Mouse (Mus musculus) forebrain, embryonic 14.5 days (tissue): ENCODE results near the gene Scamp2. TPM values are rescaled to one million over a fixed set of nuclear protein-coding genes. Genes with fewer than 3 reads are reported as not detected.

Experiments used
- ATAC-seq: fragments of 200-750 bp; cut with Nextera tagmentation; 2 replicates; pipeline ENCODE4 v1.8.0; 2017; ENCODE audit warnings: mild to moderate bottlenecking, moderate library complexity
- DNase-seq: peaks from one replicate; pipeline ENCODE4 v3.0.0-alpha.2; 2015; ENCODE audit warnings: low spot score
- H3K27ac ChIP-seq: fragments of 300-500 bp; sonication (generic); 2 replicates; pipeline ENCODE4 v1.5.1; 2014; ENCODE audit warnings: low read depth, mild to moderate bottlenecking, control low read depth, low read length, moderate library complexity
- H3K27me3 ChIP-seq: fragments of 300-500 bp; sonication (generic); replicated peaks from 2 replicates; pipeline ENCODE4 v1.6.1; 2014; ENCODE audit warnings: low read length, control low read depth, mixed read lengths; ENCODE audit not compliant: control insufficient read depth, insufficient read depth
- H3K36me3 ChIP-seq: fragments of 300-500 bp; sonication (generic); 2 replicates; pipeline ENCODE4 v1.6.1; 2014; ENCODE audit warnings: low read length, control low read depth; ENCODE audit not compliant: control insufficient read depth, insufficient read depth
- H3K4me1 ChIP-seq: fragments of 300-500 bp; sonication (generic); 2 replicates; pipeline ENCODE4 v1.6.1; 2014; ENCODE audit warnings: antibody characterized with exemption, low read length, control low read depth; ENCODE audit not compliant: control insufficient read depth, insufficient read depth
- H3K4me2 ChIP-seq: fragments of 300-500 bp; sonication (generic); 2 replicates; pipeline ENCODE4 v1.6.1; 2014; ENCODE audit warnings: mild to moderate bottlenecking, control low read depth, low read length
- H3K4me3 ChIP-seq: fragments of 300-500 bp; sonication (generic); 2 replicates; pipeline ENCODE4 v1.5.1; 2014; ENCODE audit warnings: low read depth, low read length, control low read depth
- H3K9ac ChIP-seq: fragments of 300-500 bp; sonication (generic); 2 replicates; pipeline ENCODE4 v1.6.1; 2014; ENCODE audit warnings: mild to moderate bottlenecking, low read length, control low read depth, moderate library complexity
- H3K9me3 ChIP-seq: fragments of 300-500 bp; sonication (generic); replicated peaks from 2 replicates; pipeline ENCODE4 v1.6.1; 2016; ENCODE audit warnings: low read length, control low read depth, mixed read lengths; ENCODE audit not compliant: control insufficient read depth
- WGBS: fragments of 180-500 bp; shearing (Covaris S2); extraction: QIAGEN DNeasy Blood & Tissue Kit; methylation state at CpG from one replicate; pipeline ENCODE4 v1.1.7; 2014; 5-methylcytosine and 5-hydroxymethylcytosine counted together
- polyA plus RNA-seq: library from polyadenylated mRNA; unstranded; fragments of >200 nt; fragmentation: Nextera tagmentation; extraction: Ambion mirVana; gene quantifications from 2 replicates; pipeline ENCODE4 v1.2.1, GENCODE M21; 2014

Gene Scamp2
- polyA plus RNA-seq, 1 experiment from 2014 or later = 55.5 TPM

DNA sequence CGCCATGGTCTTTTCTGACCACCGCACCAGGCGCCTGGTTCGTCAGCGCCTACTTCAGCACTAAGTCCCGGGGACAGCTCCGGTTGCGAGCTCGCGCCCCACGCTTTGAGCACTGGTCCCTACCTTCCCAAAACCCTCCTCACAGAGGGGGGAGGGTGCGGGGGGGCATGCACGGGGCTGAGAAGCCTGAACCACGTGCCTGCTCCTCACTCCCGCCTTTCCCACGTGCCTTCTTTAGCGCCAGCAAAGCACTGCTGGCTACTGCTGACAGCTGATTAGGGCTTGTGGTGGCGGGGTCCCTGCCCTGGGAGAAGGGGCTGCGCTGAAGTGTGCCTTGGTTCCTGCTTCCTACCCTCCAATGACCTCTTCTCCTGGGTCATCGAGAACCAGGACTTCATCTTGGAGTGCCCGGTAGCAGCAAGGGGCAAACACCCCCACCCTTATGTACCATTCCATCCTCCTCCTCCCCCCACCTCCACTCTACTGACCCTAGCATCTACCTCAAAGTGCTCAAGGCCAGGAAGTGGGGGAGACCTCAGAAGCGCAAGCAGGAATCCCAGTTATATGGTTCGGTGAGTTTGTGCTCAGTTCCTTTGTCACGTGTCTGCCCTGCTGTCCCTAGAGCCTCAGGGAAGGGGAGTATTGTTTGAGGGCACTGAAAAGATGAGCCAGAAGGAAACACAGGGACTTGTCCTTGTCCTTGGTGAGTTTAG is 45.6 kb downstream of the Scamp2 start, which contains the start of gene Cplx3:
Gene Cplx3, minus strand, starts transcription at position 143 of the 713 bp plus-strand sequence.
- Histone ChIP-seq H3K4me1 (peaks cover 16% of the 10 kb centered on the region), H3K4me3 (no peak within 1 kb of the TSS), H3K9me3 (no peaks in the 10 kb centered on the region), H3K27me3 (peaks cover 4% of the 10 kb centered on the region; the same call in 1 of the 2 replicates), H3K36me3 (no peaks in the 10 kb centered on the region), H3K9ac (peak within 1 kb of the TSS; percentile 21; the same call in 1 of the 2 replicates), H3K4me2 (peak within 1 kb of the TSS; percentile 32; the same call in 1 of the 2 replicates), H3K27ac (no peak within 1 kb of the TSS)
- WGBS = 4% methylated on average over 24 of the region's 24 CpGs
- DNase-seq (peak; percentile 50), ATAC-seq (peak; percentile 41; the same call in 1 of the 2 replicates)

- Histone ChIP-seq H3K36me3 (no peaks in the 10 kb centered on the region), H3K9me3 (no peaks in the 10 kb centered on the region), H3K4me2 (no peak overlapping the region), H3K4me1 (peaks cover 16% of the 10 kb centered on the region), H3K27ac (no peak overlapping the region), H3K9ac (no peak overlapping the region), H3K4me3 (no peak overlapping the region), H3K27me3 (no peaks in the 10 kb centered on the region; the same call in 1 of the 2 replicates)
- 73% methylated on average over 3 of the region's 3 CpGs for WGBS
- ATAC-seq (no peak), DNase-seq (no peak)
These were observed 49.1 kb downstream of the Scamp2 start for GRCm38 (mm10) chr9:57609803-57610202.

GRCm38 (mm10) chr9:57610359-57610826 is 49.6 kb downstream of the Scamp2 start:
- peaks cover 16% of the 10 kb centered on the region for H3K4me1 ChIP-seq
- no peaks in the 10 kb centered on the region for H3K9me3 ChIP-seq
- H3K27me3 ChIP-seq = no peaks in the 10 kb centered on the region; the same call in 1 of the 2 replicates
- H3K27ac ChIP-seq = no peak overlapping the region; the same call in 1 of the 2 replicates
- H3K4me2 ChIP-seq = no peak overlapping the region
- WGBS = 25% methylated on average over 3 of the region's 3 CpGs
- DNase-seq (peak; percentile 75), ATAC-seq (peak; percentile 61)
- H3K9ac ChIP-seq = no peak overlapping the region
- H3K4me3 ChIP-seq = no peak overlapping the region
- H3K36me3 ChIP-seq = no peaks in the 10 kb centered on the region

DNA sequence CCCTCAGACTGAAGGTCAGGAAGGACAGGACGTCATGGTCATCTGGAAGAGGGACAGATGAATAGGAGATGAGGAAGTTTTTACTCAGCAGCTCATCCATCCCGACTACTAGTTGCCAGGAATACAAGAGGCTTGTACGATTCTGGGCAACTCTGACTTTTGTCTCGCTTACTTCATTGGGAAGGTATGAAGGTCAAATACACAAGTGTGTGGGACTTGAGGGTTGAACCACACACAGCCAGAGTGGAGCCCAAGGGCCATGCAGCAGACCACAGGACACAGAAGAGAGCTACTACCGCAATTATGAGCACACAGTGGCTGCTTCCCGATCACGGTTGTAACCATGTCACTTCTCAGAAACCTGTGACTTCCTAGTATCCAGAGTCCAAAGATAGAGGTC is 51.8 kb downstream of the Scamp2 start:
- no peaks in the 10 kb centered on the region for H3K27me3 ChIP-seq
- 0 out of 2 replicates have a peak, but pooled peaks cover 8% of the 10 kb centered on the region for H3K4me1 ChIP-seq
- H3K9ac ChIP-seq = no peak overlapping the region
- WGBS = 83% methylated on average over 7 of the region's 7 CpGs
- no peak overlapping the region for H3K4me3 ChIP-seq
- no peak overlapping the region for H3K4me2 ChIP-seq
- H3K9me3 ChIP-seq = no peaks in the 10 kb centered on the region
- no peaks in the 10 kb centered on the region for H3K36me3 ChIP-seq
- no peak overlapping the region for H3K27ac ChIP-seq
- ATAC-seq (no peak), DNase-seq (no peak)

DNA sequence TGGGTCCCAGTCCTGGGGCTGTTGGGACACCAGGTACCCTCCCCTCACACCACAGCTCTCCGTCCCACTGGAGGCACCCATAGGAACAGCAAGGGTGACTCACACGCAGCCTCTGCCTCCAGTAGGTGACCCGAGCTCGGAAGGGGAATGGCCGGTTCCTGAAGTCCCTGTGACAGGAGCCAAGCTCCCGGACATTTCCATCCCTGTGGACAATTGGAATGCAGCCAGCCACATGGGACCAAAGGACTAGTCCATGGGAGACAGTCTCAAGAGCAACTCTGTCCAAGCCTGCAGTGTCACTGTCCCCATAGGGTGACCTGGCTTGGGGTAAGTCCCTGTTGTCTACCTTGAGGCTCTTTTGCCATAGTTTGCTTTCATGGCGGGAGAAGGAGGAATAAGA is 53.2 kb downstream of the Scamp2 start:
- no peaks in the 10 kb centered on the region for H3K36me3 ChIP-seq
- no peak overlapping the region for H3K4me2 ChIP-seq
- no peak overlapping the region for H3K9ac ChIP-seq
- H3K4me3 ChIP-seq = no peak overlapping the region
- no peaks in the 10 kb centered on the region for H3K27me3 ChIP-seq
- no peak for ATAC-seq
- DNase-seq = no peak
- H3K4me1 ChIP-seq = 0 out of 2 replicates have a peak, but pooled peaks cover 8% of the 10 kb centered on the region
- 83% methylated on average over 7 of the region's 7 CpGs for WGBS
- no peak overlapping the region for H3K27ac ChIP-seq
- no peaks in the 10 kb centered on the region for H3K9me3 ChIP-seq

- no peak for ATAC-seq
- DNase-seq = no peak
- H3K27me3 ChIP-seq = no peaks in the 10 kb centered on the region
- no peak overlapping the region for H3K9ac ChIP-seq
- H3K4me3 ChIP-seq = no peak overlapping the region
- H3K36me3 ChIP-seq = no peaks in the 10 kb centered on the region
- 83% methylated on average over 4 of the region's 4 CpGs for WGBS
- no peaks in the 10 kb centered on the region for H3K9me3 ChIP-seq
- H3K4me1 ChIP-seq = 0 out of 2 replicates have a peak, but pooled peaks cover 8% of the 10 kb centered on the region
- no peak overlapping the region for H3K4me2 ChIP-seq
- no peak overlapping the region for H3K27ac ChIP-seq
These were observed 54.0 kb downstream of the Scamp2 start for GRCm38 (mm10) chr9:57614786-57615185.

GRCm38 (mm10) chr9:57617556-57618169 is 56.9 kb downstream of the Scamp2 start:
- Histone ChIP-seq H3K36me3 (no peaks in the 10 kb centered on the region), H3K9ac (no peak overlapping the region), H3K27ac (no peak overlapping the region), H3K27me3 (no peaks in the 10 kb centered on the region), H3K9me3 (no peaks in the 10 kb centered on the region), H3K4me1 (no peaks in the 10 kb centered on the region), H3K4me3 (no peak overlapping the region), H3K4me2 (no peak overlapping the region)
- ATAC-seq (no peak), DNase-seq (no peak)
- WGBS = 78% methylated on average over 8 of the region's 8 CpGs

DNA sequence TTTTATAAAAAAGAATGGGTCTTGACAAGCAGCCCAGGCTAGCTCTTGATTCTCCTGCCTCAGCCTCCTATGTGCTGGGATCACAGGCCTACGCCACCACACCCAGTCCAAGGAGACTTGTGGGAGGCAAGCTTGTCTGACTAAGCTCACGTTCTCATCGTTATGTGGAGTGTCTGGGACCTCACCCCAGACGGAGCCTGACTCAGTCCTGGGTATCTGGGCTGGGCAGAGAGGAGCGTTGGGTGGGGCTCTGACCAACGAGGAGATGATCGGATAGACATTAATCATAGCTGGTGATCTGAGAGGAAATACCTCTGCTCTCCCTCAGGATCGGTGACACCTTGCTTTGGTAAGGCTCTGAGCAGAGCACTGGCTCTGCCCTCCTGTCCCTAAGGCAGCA is 58.1 kb downstream of the Scamp2 start:
- 79% methylated on average over 8 of the region's 8 CpGs for WGBS
- H3K4me2 ChIP-seq = no peak overlapping the region
- DNase-seq (no peak), ATAC-seq (no peak)
- no peaks in the 10 kb centered on the region for H3K27me3 ChIP-seq
- H3K4me1 ChIP-seq = no peaks in the 10 kb centered on the region
- no peak overlapping the region for H3K4me3 ChIP-seq
- H3K36me3 ChIP-seq = no peaks in the 10 kb centered on the region
- no peaks in the 10 kb centered on the region for H3K9me3 ChIP-seq
- no peak overlapping the region for H3K9ac ChIP-seq
- no peak overlapping the region for H3K27ac ChIP-seq

- peaks cover 15% of the 10 kb centered on the region for H3K36me3 ChIP-seq
- H3K4me2 ChIP-seq = no peak within 1 kb of the TSS
- DNase-seq = no peak
- no peak within 1 kb of the TSS for H3K27ac ChIP-seq
- no peaks in the 10 kb centered on the region for H3K4me1 ChIP-seq
- no peak for ATAC-seq
- H3K4me3 ChIP-seq = no peak within 1 kb of the TSS
- 98% methylated on average over 5 of the region's 5 CpGs for WGBS
- no peak within 1 kb of the TSS for H3K9ac ChIP-seq
- H3K9me3 ChIP-seq = no peaks in the 10 kb centered on the region
- no peaks in the 10 kb centered on the region for H3K27me3 ChIP-seq
These were observed 59.9 kb downstream of the Scamp2 start, which contains the start of gene Lman1l for GRCm38 (mm10) chr9:57620674-57621073. Lman1l (minus strand) TSS chr9:57620774.
